Mouse (Mus musculus): Measurements from ENCODE around the gene Hspa1b.
A peak's percentile ranks its signal among the peaks of the same experiment; 100 is the strongest.

Hspa1b gene

DNA sequence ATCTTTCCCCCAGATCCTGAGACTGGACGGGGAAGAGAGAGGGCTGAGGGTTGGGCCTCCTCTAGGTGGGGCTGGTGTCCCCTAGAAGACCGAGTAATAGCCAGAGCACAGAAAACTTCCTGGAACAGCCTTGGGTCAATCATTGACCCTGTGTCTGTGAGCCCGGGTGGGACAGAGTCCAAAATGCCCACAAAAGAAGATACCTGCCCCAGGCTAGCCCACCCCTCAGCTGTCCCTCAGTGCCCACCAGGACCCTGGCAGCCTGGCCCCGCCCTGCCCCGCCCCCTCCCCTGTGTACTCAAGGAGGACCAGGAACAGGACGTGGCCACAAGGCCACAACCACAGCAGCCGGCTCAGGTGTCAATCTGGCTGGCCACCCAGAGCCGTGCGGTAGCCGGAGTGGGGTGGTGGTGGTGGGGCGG is 43.6 kb downstream of the Hspa1b start:
- TF ChIP-seq NANOG (IDR thresholded peaks at IDR 0.05; ENCODE audit: borderline replicate concordance, low read length) (no peak), CTCF (conservative IDR thresholded peaks at IDR 0.05; ENCODE audit: low read length) (no peak), POU5F1 (IDR thresholded peaks at IDR 0.05; ENCODE audit: borderline replicate concordance, low read length) (no peak)
- H3K4me3 ChIP-seq (replicated peaks; ENCODE audit: low read length): peak overlapping the region; percentile 35; the same call in 1 of the 2 replicates
- peaks cover 36% of the 10 kb centered on the region for H3K36me3 ChIP-seq (ENCODE audit: insufficient read depth, low read length)
- peaks cover 72% of the 10 kb centered on the region for H3K4me1 ChIP-seq (replicated peaks; ENCODE audit: low read depth, low read length)
- no peaks in the 10 kb centered on the region for H3K27me3 ChIP-seq (ENCODE audit: insufficient read depth, low read length)
- H3K9me3 ChIP-seq (ENCODE audit: low read length): no peaks in the 10 kb centered on the region

DNA sequence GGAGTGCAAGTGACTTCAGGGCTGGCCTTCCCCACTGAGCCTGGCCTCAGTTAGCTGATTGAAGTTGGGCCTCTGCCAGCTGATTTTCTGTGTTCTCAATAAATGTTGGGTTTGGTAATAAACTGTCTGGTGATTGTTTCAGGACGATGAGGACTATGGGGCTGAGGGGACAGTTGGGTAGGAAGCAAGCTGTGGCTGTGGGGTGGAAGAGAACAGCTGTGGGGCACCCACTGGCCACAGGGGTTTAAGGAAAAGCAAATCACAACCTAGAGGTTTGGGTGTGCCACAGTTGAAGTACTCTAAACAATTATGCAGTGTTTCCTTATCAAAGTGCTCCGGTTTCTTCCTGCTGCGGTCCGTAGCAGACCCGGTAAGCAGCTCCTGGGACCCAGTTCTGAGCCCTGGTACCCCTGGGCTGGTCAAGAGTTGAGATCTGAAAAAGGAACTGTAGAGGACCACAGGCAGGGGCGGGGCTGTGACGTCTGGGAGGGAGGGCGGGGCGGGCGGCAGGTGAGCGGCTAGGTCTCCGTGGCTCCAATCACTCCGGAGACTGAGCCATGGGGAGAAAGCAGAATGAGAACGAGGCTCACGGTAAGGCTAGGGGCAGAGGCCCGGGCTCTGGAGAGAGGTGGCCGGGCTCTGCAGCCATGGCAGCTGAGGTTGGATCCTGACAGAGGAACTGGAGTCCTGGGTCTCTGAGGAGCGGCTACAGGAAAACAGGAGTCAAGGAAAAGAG is 44.9 kb downstream of the Hspa1b start, which contains the start of gene Slc44a4:
Slc44a4 (plus strand) TSS at position 537 of the 736 bp plus-strand sequence.
- Histone ChIP-seq H3K4me3 (replicated peaks; ENCODE audit: low read length) (peak within 1 kb of the TSS; percentile 51; the same call in 1 of the 2 replicates), H3K36me3 (ENCODE audit: insufficient read depth, low read length) (peaks cover 49% of the 10 kb centered on the region), H3K9me3 (ENCODE audit: low read length) (no peaks in the 10 kb centered on the region), H3K4me1 (replicated peaks; ENCODE audit: low read depth, low read length) (peaks cover 86% of the 10 kb centered on the region), H3K27me3 (ENCODE audit: insufficient read depth, low read length) (no peaks in the 10 kb centered on the region)
- no peak for TF ChIP-seq NANOG (IDR thresholded peaks at IDR 0.05; ENCODE audit: borderline replicate concordance, low read length)
- no peak for TF ChIP-seq CTCF (conservative IDR thresholded peaks at IDR 0.05; ENCODE audit: low read length)
- TF ChIP-seq POU5F1 (IDR thresholded peaks at IDR 0.05; ENCODE audit: borderline replicate concordance, low read length): no peak

DNA sequence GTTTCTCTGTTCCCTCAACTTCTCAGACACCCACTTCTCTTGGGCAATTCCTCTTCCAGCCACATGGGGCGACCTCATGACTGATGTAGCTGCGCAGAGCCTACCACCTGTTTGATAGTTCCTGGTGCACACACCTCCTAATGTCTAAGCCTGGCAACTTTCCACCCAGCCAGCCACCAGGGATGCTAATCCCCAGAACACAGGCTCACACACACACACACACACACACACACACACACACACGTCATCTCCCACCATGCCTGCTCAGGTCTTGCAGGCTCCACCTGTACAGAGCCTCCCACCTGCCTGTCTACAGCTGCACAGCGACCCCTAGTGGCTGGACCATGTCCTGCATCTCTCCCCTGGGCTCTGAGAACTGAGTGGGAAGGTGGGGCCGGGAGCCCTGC is 47.1 kb downstream of the Hspa1b start:
- Histone ChIP-seq H3K36me3 (ENCODE audit: insufficient read depth, low read length) (peaks cover 71% of the 10 kb centered on the region), H3K9me3 (ENCODE audit: low read length) (no peaks in the 10 kb centered on the region), H3K27me3 (ENCODE audit: insufficient read depth, low read length) (no peaks in the 10 kb centered on the region), H3K4me3 (replicated peaks; ENCODE audit: low read length) (peak overlapping the region; percentile 79), H3K4me1 (replicated peaks; ENCODE audit: low read depth, low read length) (peaks cover 92% of the 10 kb centered on the region)
- TF ChIP-seq CTCF (conservative IDR thresholded peaks at IDR 0.05; ENCODE audit: low read length) (peak; percentile 92), POU5F1 (IDR thresholded peaks at IDR 0.05; ENCODE audit: borderline replicate concordance, low read length) (no peak), NANOG (IDR thresholded peaks at IDR 0.05; ENCODE audit: borderline replicate concordance, low read length) (no peak)

DNA sequence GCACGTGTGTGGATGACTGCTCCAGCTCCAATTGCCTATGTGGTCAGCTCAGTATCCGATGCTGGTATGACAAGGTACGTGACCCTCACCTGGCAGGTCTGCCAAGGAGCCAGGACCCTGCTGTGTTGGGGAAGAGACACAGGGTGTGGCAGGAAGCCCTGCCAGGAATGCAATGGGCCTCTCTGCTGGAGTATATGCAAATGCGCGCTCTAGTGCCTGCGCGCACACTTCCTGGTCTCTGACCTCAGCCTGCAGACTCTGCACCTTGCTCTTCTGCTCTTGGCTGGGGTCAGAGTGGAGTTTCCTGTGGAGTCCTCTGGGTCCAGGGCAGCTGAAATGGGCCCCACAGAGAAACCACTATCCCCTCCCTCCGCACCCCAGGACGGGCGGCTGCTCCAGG is 48.1 kb downstream of the Hspa1b start:
- H3K9me3 ChIP-seq (ENCODE audit: low read length): no peaks in the 10 kb centered on the region
- H3K4me3 ChIP-seq (replicated peaks; ENCODE audit: low read length): peak overlapping the region; percentile 79
- TF ChIP-seq NANOG (IDR thresholded peaks at IDR 0.05; ENCODE audit: borderline replicate concordance, low read length) (peak; percentile 40; the same call in 1 of the 2 replicates), POU5F1 (IDR thresholded peaks at IDR 0.05; ENCODE audit: borderline replicate concordance, low read length) (peak; percentile 33; the same call in 1 of the 2 replicates), CTCF (conservative IDR thresholded peaks at IDR 0.05; ENCODE audit: low read length) (no peak)
- no peaks in the 10 kb centered on the region for H3K27me3 ChIP-seq (ENCODE audit: insufficient read depth, low read length)
- peaks cover 100% of the 10 kb centered on the region for H3K4me1 ChIP-seq (replicated peaks; ENCODE audit: low read depth, low read length)
- peaks cover 80% of the 10 kb centered on the region for H3K36me3 ChIP-seq (ENCODE audit: insufficient read depth, low read length)

Data from E14TG2a.4 (cell line).